In the genomic region with DNA sequence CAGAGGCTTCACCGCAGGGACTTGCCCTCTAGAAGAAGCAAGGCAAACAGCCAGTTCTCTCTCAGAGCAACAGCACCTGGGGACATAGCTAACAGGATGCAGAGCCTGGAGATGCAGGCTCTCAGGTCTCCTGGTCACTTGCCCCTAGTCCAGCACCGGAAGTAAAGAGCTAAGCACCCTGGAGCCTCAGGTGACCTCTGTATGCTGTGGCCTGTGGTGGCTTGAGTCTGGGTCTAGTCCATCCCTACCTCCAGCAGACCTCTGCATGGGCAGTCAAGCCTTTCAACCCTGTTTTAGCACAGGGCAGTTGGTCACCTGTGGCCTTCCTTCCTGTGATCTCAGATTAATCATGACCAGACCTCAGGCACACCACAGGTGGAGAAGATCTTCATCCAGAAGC, we compare ENCODE assay signal across 24 mouse cellular contexts.
DNase-seq lines count a peak whose midpoint lies in the region; ATAC-seq lines count a peak whose summit lies in the region.
"Had no signal": no experiment of that assay in that cellular context is flagged by ENCODE, and none has a peak within 500 bp of the region (broad histone marks: within the 10 kb centered on the region; RNA-seq: fewer than 3 reads in every experiment).

No protein-coding gene starts in this region.

- no peak overlapping the region for H3K4me2 ChIP-seq in kidney, embryonic 16.5 days (replicated peaks; ENCODE audit: low read depth, low read length)
- no peak overlapping the region for H3K4me2 ChIP-seq in heart, embryonic 12.5 days
- no peak overlapping the region for H3K4me2 ChIP-seq in hindbrain, embryonic 16.5 days (ENCODE audit: low read length)
- H3K4me2 ChIP-seq: embryonic facial prominence, embryonic 12.5 days; heart, embryonic 13.5 days; hindbrain, embryonic 14.5 days; limb, embryonic 12.5 days; liver, embryonic 15.5 days; lung, embryonic 14.5 days had no signal

- H3K9me3 ChIP-seq in kidney, embryonic 16.5 days (ENCODE audit: low read length) = no peaks in the 10 kb centered on the region
- H3K9me3 ChIP-seq in heart, embryonic 12.5 days (replicated peaks) = no peaks in the 10 kb centered on the region
- H3K9me3 ChIP-seq in hindbrain, embryonic 16.5 days (ENCODE audit: control insufficient read depth, low read length) = no peaks in the 10 kb centered on the region
- H3K9me3 ChIP-seq: embryonic facial prominence, embryonic 12.5 days; G1E; heart, embryonic 13.5 days; limb, embryonic 12.5 days; liver, embryonic 15.5 days had no signal

- no peak overlapping the region for H3K9ac ChIP-seq in kidney, embryonic 16.5 days (replicated peaks; ENCODE audit: low read length)
- no peak overlapping the region for H3K9ac ChIP-seq in heart, embryonic 12.5 days
- H3K9ac ChIP-seq in hindbrain, embryonic 16.5 days (ENCODE audit: low read depth, low read length) = no peak overlapping the region
- H3K9ac ChIP-seq: embryonic facial prominence, embryonic 12.5 days; heart, embryonic 13.5 days; hindbrain, embryonic 14.5 days; limb, embryonic 12.5 days; liver, embryonic 15.5 days; lung, embryonic 14.5 days had no signal

- no peaks in the 10 kb centered on the region for H3K36me3 ChIP-seq in kidney, embryonic 16.5 days (ENCODE audit: insufficient read depth, low read length)
- H3K36me3 ChIP-seq in heart, embryonic 12.5 days = no peaks in the 10 kb centered on the region
- H3K36me3 ChIP-seq in hindbrain, embryonic 16.5 days (ENCODE audit: control insufficient read depth, insufficient read depth, low read length) = no peaks in the 10 kb centered on the region
- H3K36me3 ChIP-seq: embryonic facial prominence, embryonic 12.5 days; G1E; heart, embryonic 13.5 days; limb, embryonic 12.5 days; liver, embryonic 15.5 days had no signal

- WGBS in kidney, embryonic 16.5 days = 57% methylated on average over 2 of the region's 2 CpGs
- 60% methylated on average over 2 of the region's 2 CpGs for WGBS in heart, embryonic 12.5 days
- 77% methylated on average over 2 of the region's 2 CpGs for WGBS in hindbrain, embryonic 16.5 days

- H3K4me1 ChIP-seq in kidney, embryonic 16.5 days (ENCODE audit: insufficient read depth, low read length) = peaks cover 27% of the 10 kb centered on the region
- peaks cover 16% of the 10 kb centered on the region for H3K4me1 ChIP-seq in heart, embryonic 12.5 days (replicated peaks)
- peaks cover 1% of the 10 kb centered on the region; the same call in 1 of the 2 replicates for H3K4me1 ChIP-seq in hindbrain, embryonic 16.5 days (ENCODE audit: control insufficient read depth, insufficient read depth, low read depth, low read length)

- DNase-seq in kidney, adult 11 months = peak; percentile 93
- DNase-seq in kidney, adult 9 months = peak; percentile 93
- peak; percentile 81 for DNase-seq in kidney, postnatal 14 days
- DNase-seq in ovary, postnatal 14 days (ENCODE audit: low spot score) = no peak
- DNase-seq: adrenal gland, adult 8-10 months; cerebellum, adult 9-10 months; cerebellum, postnatal 36 days; gastrocnemius, postnatal 36 days; heart, adult 2 months; heart, postnatal 10 days; lung, embryonic 14.5 days; lung, postnatal 14 days had no signal

- no peaks in the 10 kb centered on the region for H3K27me3 ChIP-seq in kidney, embryonic 16.5 days (ENCODE audit: insufficient read depth, low read length)
- H3K27me3 ChIP-seq in heart, embryonic 12.5 days (replicated peaks) = no peaks in the 10 kb centered on the region
- no peaks in the 10 kb centered on the region for H3K27me3 ChIP-seq in hindbrain, embryonic 16.5 days (replicated peaks; ENCODE audit: control insufficient read depth, insufficient read depth, low read length)
- H3K27me3 ChIP-seq: embryonic facial prominence, embryonic 12.5 days; heart, embryonic 13.5 days; limb, embryonic 12.5 days; liver, embryonic 15.5 days had no signal

- H3K27ac ChIP-seq in kidney, embryonic 16.5 days (ENCODE audit: low read length) = no peak overlapping the region
- no peak overlapping the region for H3K27ac ChIP-seq in heart, embryonic 12.5 days (ENCODE audit: poor library complexity, severe bottlenecking)
- no peak overlapping the region for H3K27ac ChIP-seq in hindbrain, embryonic 16.5 days (ENCODE audit: low read depth, low read length)
- H3K27ac ChIP-seq: embryonic facial prominence, embryonic 12.5 days; heart, adult 2 months; heart, embryonic 13.5 days; hindbrain, embryonic 14.5 days; limb, embryonic 12.5 days; liver, embryonic 15.5 days had no signal

- ATAC-seq in kidney, embryonic 16.5 days (ENCODE audit: low FRiP score, low TSS enrichment) = no peak; the same call in 1 of the 2 replicates
- ATAC-seq in heart, embryonic 12.5 days (ENCODE audit: insufficient number of reproducible peaks, low FRiP score) = no peak
- no peak for ATAC-seq in hindbrain, embryonic 16.5 days
- ATAC-seq: forebrain, embryonic 14.5 days; inflammation-experienced regulatory T-cells, adult 6 months; midbrain, embryonic 16.5 days had no signal

- no peak overlapping the region for H3K4me3 ChIP-seq in kidney, embryonic 16.5 days (ENCODE audit: low read length)
- no peak overlapping the region for H3K4me3 ChIP-seq in heart, embryonic 12.5 days
- H3K4me3 ChIP-seq in hindbrain, embryonic 16.5 days (ENCODE audit: low read length) = no peak overlapping the region
- H3K4me3 ChIP-seq: embryonic facial prominence, embryonic 12.5 days; heart, adult 2 months; heart, embryonic 13.5 days; limb, embryonic 12.5 days; liver, embryonic 15.5 days had no signal
